Mouse (Mus musculus): ENCODE data around the gene Car12.
"Not testable (repeated sequence)": the region's sequence is repeated elsewhere in the genome, so short reads cannot be mapped to it uniquely, and the experiment has no call there.

The Car12 gene

GRCm38 (mm10) chr9:66770701-66771100 lies 57.2 kb downstream of the Car12 start:
- no peak for DNase-seq (ENCODE audit: low spot score)

DNA sequence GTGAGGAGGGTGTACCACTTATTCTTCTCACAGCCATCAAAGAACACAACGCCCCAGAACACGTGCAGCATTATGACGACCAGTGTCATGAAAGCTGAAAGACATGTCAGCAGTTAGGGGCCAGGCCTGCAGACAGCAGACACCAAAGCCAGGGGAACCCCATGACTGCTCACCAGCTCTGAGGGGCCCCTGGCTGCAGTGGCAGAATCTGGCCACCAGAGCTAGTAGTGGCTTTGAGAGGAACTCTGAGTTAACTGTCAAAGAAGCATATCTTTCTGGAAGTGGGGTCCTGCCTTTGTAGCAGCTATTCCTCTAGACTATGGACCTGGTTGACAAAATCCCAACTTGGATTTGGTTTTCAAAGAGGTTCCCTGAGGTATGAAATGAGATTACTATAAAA lies 71.1 kb downstream of the Car12 start:
- DNase-seq (ENCODE audit: low spot score) = not testable (repeated sequence)

- peak; percentile 73 for DNase-seq (ENCODE audit: low spot score)
Observed at GRCm38 (mm10) chr9:66787821-66788220, 74.3 kb downstream of the Car12 start.

- DNase-seq (ENCODE audit: low spot score) = peak; percentile 42
Observed at GRCm38 (mm10) chr9:66794629-66795463, 81.4 kb downstream of the Car12 start.

- peak; percentile 99 for DNase-seq (ENCODE audit: low spot score)
Observed at GRCm38 (mm10) chr9:66795464-66796324, 82.2 kb downstream of the Car12 start, which contains the start of gene Aph1b. Gene Aph1b (minus strand): TSS chr9:66795490.

DNA sequence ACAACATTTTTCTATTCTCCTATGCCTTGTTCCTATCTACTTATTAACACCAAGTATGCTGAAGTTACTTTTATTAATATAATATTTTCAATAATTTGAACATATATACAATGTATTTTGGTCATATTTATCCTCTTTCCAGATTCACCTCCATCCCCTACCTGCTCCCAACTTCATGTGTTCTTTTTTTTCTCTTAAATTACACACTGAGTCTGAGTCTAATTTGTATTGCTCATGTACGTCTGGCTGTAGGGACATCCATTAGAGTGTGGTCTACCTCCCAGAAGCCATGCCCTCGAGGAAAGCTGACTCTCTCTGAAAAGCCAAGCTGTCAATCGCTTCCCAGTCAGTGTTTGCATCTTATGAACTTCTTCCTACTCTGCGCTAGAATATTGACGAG lies 83.3 kb downstream of the Car12 start, which contains the start of gene Gm10647:
Gene Gm10647 (plus strand): TSS at position 301 of the 400 bp plus-strand sequence.
- DNase-seq (ENCODE audit: low spot score) = no peak

GRCm38 (mm10) chr9:66801947-66802346 lies 88.5 kb downstream of the Car12 start:
- no peak for DNase-seq (ENCODE audit: low spot score)

DNA sequence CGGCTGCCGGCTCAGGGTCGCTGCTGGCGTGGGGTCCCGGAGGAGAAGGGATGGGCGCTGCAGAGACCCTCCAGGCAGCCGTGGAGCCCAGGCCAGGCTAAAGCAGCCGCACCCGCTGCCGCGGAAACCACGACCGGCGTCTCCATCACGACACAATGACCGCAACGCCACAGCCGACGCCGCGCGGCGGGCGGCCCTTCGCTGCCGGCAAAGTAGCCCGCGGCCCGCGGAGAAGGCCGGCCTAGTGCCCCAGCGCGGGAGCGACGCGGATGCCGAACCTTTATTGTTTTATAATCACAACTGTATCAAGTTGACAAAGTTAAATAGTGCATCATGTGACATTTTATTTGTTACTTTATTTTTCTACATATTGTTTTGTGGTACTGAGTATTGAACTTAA lies 92.5 kb downstream of the Car12 start:
- DNase-seq (ENCODE audit: low spot score) = not testable (repeated sequence)

- DNase-seq (ENCODE audit: low spot score) = no peak
Observed at GRCm38 (mm10) chr9:66813392-66813791, 99.9 kb downstream of the Car12 start.
